Mouse (Mus musculus): ENCODE data around the gene Acot12.

Gene Acot12

GRCm38 (mm10) chr13:91741280-91742047 lies at the start of gene Acot12:
Gene Acot12 (plus strand): TSS chr13:91741512.
- DNase-seq (ENCODE audit: low spot score in 2 of 2): no peak

- no peak for DNase-seq (ENCODE audit: low spot score in 2 of 2)
These were observed 47.7 kb upstream of the Acot12 start for GRCm38 (mm10) chr13:91693615-91694014.

- DNase-seq (ENCODE audit: low spot score in 2 of 2): no peak
These were observed 45.9 kb upstream of the Acot12 start for GRCm38 (mm10) chr13:91695406-91695805.

- DNase-seq (ENCODE audit: low spot score in 2 of 2): no peak
These were observed 45.1 kb upstream of the Acot12 start for GRCm38 (mm10) chr13:91696109-91696645.

GRCm38 (mm10) chr13:91697011-91697410 lies 44.3 kb upstream of the Acot12 start:
- peak in 1 of 2 experiments; percentile 42 for DNase-seq (ENCODE audit: low spot score in 2 of 2)

- peak in 1 of 2 experiments; percentile 26 for DNase-seq (ENCODE audit: low spot score in 2 of 2)
These were observed 39.0 kb upstream of the Acot12 start for GRCm38 (mm10) chr13:91702337-91702736.

- no peak for DNase-seq (ENCODE audit: low spot score in 2 of 2)
These were observed 21.8 kb upstream of the Acot12 start for GRCm38 (mm10) chr13:91719487-91719886.

- DNase-seq (ENCODE audit: low spot score in 2 of 2): no peak
These were observed 18.1 kb upstream of the Acot12 start for GRCm38 (mm10) chr13:91723108-91723735.

- no peak for DNase-seq (ENCODE audit: low spot score in 2 of 2)
These were observed 17.6 kb upstream of the Acot12 start for GRCm38 (mm10) chr13:91723736-91724119.

- DNase-seq (ENCODE audit: low spot score in 2 of 2): no peak
These were observed 17.1 kb upstream of the Acot12 start for GRCm38 (mm10) chr13:91724211-91724610.

GRCm38 (mm10) chr13:91725130-91725529 lies 16.2 kb upstream of the Acot12 start:
- no peak for DNase-seq (ENCODE audit: low spot score in 2 of 2)

GRCm38 (mm10) chr13:91727899-91728298 lies 13.4 kb upstream of the Acot12 start:
- DNase-seq (ENCODE audit: low spot score in 2 of 2): no peak

GRCm38 (mm10) chr13:91737191-91737590 lies 4.1 kb upstream of the Acot12 start:
- no peak for DNase-seq (ENCODE audit: low spot score in 2 of 2)

GRCm38 (mm10) chr13:91740851-91741250 lies 461 bp upstream of the Acot12 start:
- DNase-seq (ENCODE audit: low spot score in 2 of 2): no peak

- no peak for DNase-seq (ENCODE audit: low spot score in 2 of 2)
These were observed 1.9 kb downstream of the Acot12 start for GRCm38 (mm10) chr13:91743180-91743579.

- no peak for DNase-seq (ENCODE audit: low spot score in 2 of 2)
These were observed 5.2 kb downstream of the Acot12 start for GRCm38 (mm10) chr13:91746470-91746869.

GRCm38 (mm10) chr13:91748401-91748800 lies 7.1 kb downstream of the Acot12 start:
- DNase-seq (ENCODE audit: low spot score in 2 of 2): no peak

- DNase-seq (ENCODE audit: low spot score in 2 of 2): no peak
These were observed 8.7 kb downstream of the Acot12 start for GRCm38 (mm10) chr13:91749981-91750380.

- no peak for DNase-seq (ENCODE audit: low spot score in 2 of 2)
These were observed 12.4 kb downstream of the Acot12 start for GRCm38 (mm10) chr13:91753724-91754123.

- no peak for DNase-seq (ENCODE audit: low spot score in 2 of 2)
These were observed 13.4 kb downstream of the Acot12 start for GRCm38 (mm10) chr13:91754762-91755161.

- no peak for DNase-seq (ENCODE audit: low spot score in 2 of 2)
These were observed 14.9 kb downstream of the Acot12 start for GRCm38 (mm10) chr13:91756230-91756629.

GRCm38 (mm10) chr13:91758316-91759048 lies 17.2 kb downstream of the Acot12 start:
- no peak for DNase-seq (ENCODE audit: low spot score in 2 of 2)
